Mouse (Mus musculus): ENCODE data around the gene Gclc. TPM values are rescaled to one million over a fixed set of nuclear protein-coding genes. Genes with fewer than 3 reads are reported as not detected.

Gene Gclc
- total RNA-seq, 1 experiment = 25.2 TPM

DNA sequence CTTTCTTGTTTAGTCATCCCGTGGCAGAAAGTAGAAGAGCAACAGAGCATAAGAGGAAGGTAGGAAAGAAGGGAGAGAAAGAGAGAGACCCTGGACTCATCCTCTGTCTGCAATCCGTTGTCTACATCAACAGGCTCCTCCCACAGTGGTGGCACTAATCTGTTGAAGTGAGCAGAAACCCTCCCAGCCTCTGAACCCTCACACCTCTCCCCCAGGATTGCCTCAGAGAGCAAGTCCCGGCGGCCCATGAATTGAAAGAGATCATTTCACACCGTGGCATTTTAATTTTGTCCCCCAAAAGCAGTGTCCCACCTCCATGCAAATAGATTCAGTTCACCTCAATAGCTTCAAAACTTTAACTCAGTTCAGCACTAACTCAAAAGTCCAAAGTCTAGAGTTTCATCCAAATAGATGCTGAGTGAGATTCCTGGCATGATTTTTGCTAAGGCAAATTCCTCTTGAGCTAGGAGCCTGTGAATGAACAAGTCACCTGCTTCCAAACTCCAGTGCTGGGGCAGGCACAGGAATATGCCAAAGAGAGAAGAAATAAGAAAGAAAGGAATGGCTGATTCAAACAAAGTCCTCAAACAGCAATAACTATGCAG is 36.4 kb upstream of the Gclc start:
- Histone ChIP-seq H3K9ac (ENCODE audit: insufficient read depth, low read depth, low read length, poor library complexity, severe bottlenecking) (no peak overlapping the region), H3K4me3 (ENCODE audit: insufficient read depth in 1 of 2, low read depth in 1 of 2, low read length in 2 of 2, poor library complexity in 1 of 2, severe bottlenecking in 1 of 2) (no peak overlapping the region), H3K9me3 (ENCODE audit: control insufficient read depth, insufficient read depth, low read depth, low read length) (no peaks in the 10 kb centered on the region), H3K27ac (ENCODE audit: insufficient read depth, low read depth, low read length, poor library complexity, severe bottlenecking) (no peak overlapping the region), H3K36me3 (ENCODE audit: control insufficient read depth, insufficient read depth, low read length, poor library complexity, severe bottlenecking) (no peaks in the 10 kb centered on the region), H3K4me1 (ENCODE audit: control insufficient read depth in 2 of 2, insufficient read depth in 2 of 2, low read length in 2 of 2, poor library complexity in 1 of 2) (no peaks in the 10 kb centered on the region)
- in situ Hi-C loops (cut with MboI; ENCODE audit: low sequenced_read_pairs in 2 of 2, unreplicated experiment in 2 of 2) = no loop called here
- TF ChIP-seq ZC3H11A (IDR thresholded peaks at IDR 0.05; ENCODE audit: borderline replicate concordance, low read depth, low read length) = no peak
- no peak for TF ChIP-seq MAFK (IDR thresholded peaks at IDR 0.05; ENCODE audit: insufficient read depth, low read depth, low read length)
- no peak for TF ChIP-seq HCFC1 (IDR thresholded peaks at IDR 0.05; ENCODE audit: borderline replicate concordance, insufficient read depth, low read length)
- TF ChIP-seq CHD2 (IDR thresholded peaks at IDR 0.05; ENCODE audit: low read depth, low read length) = no peak
- TF ChIP-seq ZNF384 (IDR thresholded peaks at IDR 0.05; ENCODE audit: low read depth, low read length) = no peak
- no peak for DNase-seq (ENCODE audit: low read depth, low spot score)

- H3K27ac ChIP-seq (ENCODE audit: insufficient read depth, low read depth, low read length, poor library complexity, severe bottlenecking) = no peak overlapping the region
- no peak overlapping the region for H3K9ac ChIP-seq (ENCODE audit: insufficient read depth, low read depth, low read length, poor library complexity, severe bottlenecking)
- no peaks in the 10 kb centered on the region for H3K36me3 ChIP-seq (ENCODE audit: control insufficient read depth, insufficient read depth, low read length, poor library complexity, severe bottlenecking)
- no peaks in the 10 kb centered on the region for H3K4me1 ChIP-seq (ENCODE audit: control insufficient read depth in 2 of 2, insufficient read depth in 2 of 2, low read length in 2 of 2, poor library complexity in 1 of 2)
- no peak for TF ChIP-seq MAFK (IDR thresholded peaks at IDR 0.05; ENCODE audit: insufficient read depth, low read depth, low read length)
- TF ChIP-seq ZC3H11A (IDR thresholded peaks at IDR 0.05; ENCODE audit: borderline replicate concordance, low read depth, low read length) = no peak
- TF ChIP-seq HCFC1 (IDR thresholded peaks at IDR 0.05; ENCODE audit: borderline replicate concordance, insufficient read depth, low read length) = no peak
- no peak for TF ChIP-seq ZNF384 (IDR thresholded peaks at IDR 0.05; ENCODE audit: low read depth, low read length)
- no peak for TF ChIP-seq CHD2 (IDR thresholded peaks at IDR 0.05; ENCODE audit: low read depth, low read length)
- H3K9me3 ChIP-seq (ENCODE audit: control insufficient read depth, insufficient read depth, low read depth, low read length) = no peaks in the 10 kb centered on the region
- no peak for DNase-seq (ENCODE audit: low read depth, low spot score)
- in situ Hi-C loops (cut with MboI; ENCODE audit: low sequenced_read_pairs in 2 of 2, unreplicated experiment in 2 of 2) = no loop called here
- no peak overlapping the region for H3K4me3 ChIP-seq (ENCODE audit: insufficient read depth in 1 of 2, low read depth in 1 of 2, low read length in 2 of 2, poor library complexity in 1 of 2, severe bottlenecking in 1 of 2)
Observed at GRCm38 (mm10) chr9:77718816-77719411, 35.4 kb upstream of the Gclc start.

DNA sequence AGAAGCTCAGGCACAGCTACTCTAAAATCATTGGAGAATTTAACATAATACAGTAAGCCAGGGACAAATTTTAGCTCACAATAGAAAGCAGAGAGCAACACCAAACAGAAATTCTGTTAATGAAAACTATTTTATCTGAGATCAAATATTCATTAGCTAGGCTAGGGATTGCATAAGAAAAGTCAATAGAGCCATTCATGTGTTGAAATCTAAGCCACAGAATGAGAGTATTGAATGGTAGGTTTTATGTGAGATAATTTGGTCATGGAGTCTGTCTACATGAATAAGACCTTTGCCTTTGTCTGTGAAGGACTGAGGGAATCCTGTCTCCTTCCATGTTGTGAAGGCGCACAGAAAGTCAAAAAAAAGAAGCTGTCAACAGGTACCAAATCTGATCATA is 34.7 kb upstream of the Gclc start:
- H3K4me1 ChIP-seq (ENCODE audit: control insufficient read depth in 2 of 2, insufficient read depth in 2 of 2, low read length in 2 of 2, poor library complexity in 1 of 2) = no peaks in the 10 kb centered on the region
- TF ChIP-seq CHD2 (IDR thresholded peaks at IDR 0.05; ENCODE audit: low read depth, low read length) (no peak), ZC3H11A (IDR thresholded peaks at IDR 0.05; ENCODE audit: borderline replicate concordance, low read depth, low read length) (no peak), MAFK (IDR thresholded peaks at IDR 0.05; ENCODE audit: insufficient read depth, low read depth, low read length) (no peak), ZNF384 (IDR thresholded peaks at IDR 0.05; ENCODE audit: low read depth, low read length) (no peak), HCFC1 (IDR thresholded peaks at IDR 0.05; ENCODE audit: borderline replicate concordance, insufficient read depth, low read length) (no peak)
- no peak overlapping the region for H3K4me3 ChIP-seq (ENCODE audit: insufficient read depth in 1 of 2, low read depth in 1 of 2, low read length in 2 of 2, poor library complexity in 1 of 2, severe bottlenecking in 1 of 2)
- in situ Hi-C loops (cut with MboI; ENCODE audit: low sequenced_read_pairs in 2 of 2, unreplicated experiment in 2 of 2) = no loop called here
- H3K9ac ChIP-seq (ENCODE audit: insufficient read depth, low read depth, low read length, poor library complexity, severe bottlenecking) = no peak overlapping the region
- H3K27ac ChIP-seq (ENCODE audit: insufficient read depth, low read depth, low read length, poor library complexity, severe bottlenecking) = no peak overlapping the region
- no peaks in the 10 kb centered on the region for H3K36me3 ChIP-seq (ENCODE audit: control insufficient read depth, insufficient read depth, low read length, poor library complexity, severe bottlenecking)
- no peaks in the 10 kb centered on the region for H3K9me3 ChIP-seq (ENCODE audit: control insufficient read depth, insufficient read depth, low read depth, low read length)
- DNase-seq (ENCODE audit: low read depth, low spot score) = no peak

DNA sequence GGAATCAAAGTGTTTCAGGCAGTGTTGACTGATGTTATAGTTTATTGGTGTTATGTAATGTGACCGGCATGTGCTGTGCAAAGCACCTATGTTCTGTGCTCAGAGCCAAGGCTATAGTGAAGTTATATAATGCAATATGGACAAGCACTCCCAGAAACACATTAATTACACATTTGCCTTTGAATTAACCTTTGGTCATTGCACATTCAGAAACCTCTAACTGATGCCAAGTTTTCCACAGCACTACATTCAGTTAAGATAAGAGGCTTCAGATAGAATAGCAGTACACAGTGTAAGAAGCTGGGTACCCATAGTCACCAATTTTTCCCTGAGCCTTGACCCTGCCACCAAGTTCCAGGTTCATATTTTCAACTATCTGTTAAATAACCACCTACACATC is 32.0 kb upstream of the Gclc start:
- no peak for DNase-seq (ENCODE audit: low read depth, low spot score)
- Histone ChIP-seq H3K36me3 (ENCODE audit: control insufficient read depth, insufficient read depth, low read length, poor library complexity, severe bottlenecking) (no peaks in the 10 kb centered on the region), H3K27ac (ENCODE audit: insufficient read depth, low read depth, low read length, poor library complexity, severe bottlenecking) (no peak overlapping the region), H3K4me1 (ENCODE audit: control insufficient read depth in 2 of 2, insufficient read depth in 2 of 2, low read length in 2 of 2, poor library complexity in 1 of 2) (no peaks in the 10 kb centered on the region), H3K9me3 (ENCODE audit: control insufficient read depth, insufficient read depth, low read depth, low read length) (no peaks in the 10 kb centered on the region), H3K4me3 (ENCODE audit: insufficient read depth in 1 of 2, low read depth in 1 of 2, low read length in 2 of 2, poor library complexity in 1 of 2, severe bottlenecking in 1 of 2) (no peak overlapping the region), H3K9ac (ENCODE audit: insufficient read depth, low read depth, low read length, poor library complexity, severe bottlenecking) (no peak overlapping the region)
- no peak for TF ChIP-seq MAFK (IDR thresholded peaks at IDR 0.05; ENCODE audit: insufficient read depth, low read depth, low read length)
- TF ChIP-seq CHD2 (IDR thresholded peaks at IDR 0.05; ENCODE audit: low read depth, low read length) = no peak
- TF ChIP-seq ZC3H11A (IDR thresholded peaks at IDR 0.05; ENCODE audit: borderline replicate concordance, low read depth, low read length) = no peak
- TF ChIP-seq HCFC1 (IDR thresholded peaks at IDR 0.05; ENCODE audit: borderline replicate concordance, insufficient read depth, low read length) = no peak
- no peak for TF ChIP-seq ZNF384 (IDR thresholded peaks at IDR 0.05; ENCODE audit: low read depth, low read length)
- in situ Hi-C loops (cut with MboI; ENCODE audit: low sequenced_read_pairs in 2 of 2, unreplicated experiment in 2 of 2) = no loop called here
